Mouse (Mus musculus) ES-E14 (cell line): ENCODE data around the gene Bicral. TPM values are rescaled to one million over a fixed set of nuclear protein-coding genes. Genes with fewer than 3 reads are reported as not detected.
"Not testable (repeated sequence)": the region's sequence is repeated elsewhere in the genome, so short reads cannot be mapped to it uniquely, and the experiment has no call there.

Source experiments
- DNase-seq: peaks from one replicate; pipeline ENCODE4 v3.0.0-alpha.2; 2013; ENCODE audit warnings: low read depth, low spot score
- H3K27ac ChIP-seq: 2 replicates; pipeline ENCODE4 v1.5.1; 2012; ENCODE audit warnings: low read depth, mild to moderate bottlenecking, low read length, moderate library complexity, mixed read lengths; ENCODE audit not compliant: poor library complexity, insufficient read depth, severe bottlenecking
- H3K36me3 ChIP-seq: 2 replicates; pipeline ENCODE4 v1.6.1; 2012; ENCODE audit warnings: mild to moderate bottlenecking, low read length, moderate library complexity, mixed read lengths; ENCODE audit not compliant: control insufficient read depth, poor library complexity, insufficient read depth, severe bottlenecking
- H3K4me1 ChIP-seq, 2 experiments: fragments of 150-350 bp in 1 of 2; sonication (generic) in 1 of 2; 2 replicates each; pipeline ENCODE4 v1.6.1; 2012; ENCODE audit warnings: low read length in 2 of 2, mild to moderate bottlenecking in 1 of 2, mixed read lengths in 1 of 2; ENCODE audit not compliant: control insufficient read depth in 2 of 2, insufficient read depth in 2 of 2, poor library complexity in 1 of 2
- H3K4me3 ChIP-seq, 2 experiments: fragments of 150-350 bp in 1 of 2; sonication (generic) in 1 of 2; 2 replicates each; pipeline ENCODE4 v1.5.1; 2012; ENCODE audit warnings: low read length in 2 of 2, low read depth in 1 of 2, mild to moderate bottlenecking in 1 of 2, mixed read lengths in 1 of 2; ENCODE audit not compliant: insufficient read depth in 1 of 2, poor library complexity in 1 of 2, severe bottlenecking in 1 of 2
- H3K9ac ChIP-seq: 2 replicates; pipeline ENCODE4 v1.6.1; 2012; ENCODE audit warnings: low read depth, mild to moderate bottlenecking, low read length, mixed read lengths; ENCODE audit not compliant: poor library complexity, insufficient read depth, severe bottlenecking
- H3K9me3 ChIP-seq: fragments of 150-350 bp; sonication (generic); 2 replicates; pipeline ENCODE4 v1.6.1; 2012; ENCODE audit warnings: low read depth, mild to moderate bottlenecking, low read length; ENCODE audit not compliant: control insufficient read depth, insufficient read depth
- CHD2 ChIP-seq: IDR thresholded peaks from 2 replicates; pipeline ENCODE4 v1.6.1; 2014; ENCODE audit warnings: mild to moderate bottlenecking, low read depth, low read length, inconsistent platforms
- HCFC1 ChIP-seq: IDR thresholded peaks from 2 replicates; pipeline ENCODE4 v1.6.1; 2012; ENCODE audit warnings: low read length, inconsistent platforms, borderline replicate concordance; ENCODE audit not compliant: insufficient read depth
- MAFK ChIP-seq: IDR thresholded peaks from 2 replicates; pipeline ENCODE4 v1.6.1; 2014; ENCODE audit warnings: mild to moderate bottlenecking, low read depth, low read length, inconsistent platforms; ENCODE audit not compliant: insufficient read depth
- ZC3H11A ChIP-seq: IDR thresholded peaks from 2 replicates; pipeline ENCODE4 v1.6.1; 2012; ENCODE audit warnings: low read depth, mild to moderate bottlenecking, inconsistent platforms, low read length, borderline replicate concordance
- ZNF384 ChIP-seq: IDR thresholded peaks from 2 replicates; pipeline ENCODE4 v1.6.1; 2012; ENCODE audit warnings: low read depth, low read length, inconsistent platforms
- in situ Hi-C, 2 experiments: fragments of 600-800 bp; cut with MboI; formaldehyde crosslinking; loops; one replicate each; pipeline ENCODE4 v1.15.1; 2025; ENCODE audit warnings: low sequenced_read_pairs in 2 of 2, inconsistent platforms in 1 of 2; ENCODE audit not compliant: unreplicated experiment in 2 of 2
- total RNA-seq: library from RNA; depleted of rRNA; stranded (reverse); fragments of 300-350 nt; gene quantifications from 2 replicates; pipeline ENCODE4 v1.2.3, GENCODE M21; 2012

Gene Bicral
- total RNA-seq, 1 experiment, result 20.2 TPM

DNA sequence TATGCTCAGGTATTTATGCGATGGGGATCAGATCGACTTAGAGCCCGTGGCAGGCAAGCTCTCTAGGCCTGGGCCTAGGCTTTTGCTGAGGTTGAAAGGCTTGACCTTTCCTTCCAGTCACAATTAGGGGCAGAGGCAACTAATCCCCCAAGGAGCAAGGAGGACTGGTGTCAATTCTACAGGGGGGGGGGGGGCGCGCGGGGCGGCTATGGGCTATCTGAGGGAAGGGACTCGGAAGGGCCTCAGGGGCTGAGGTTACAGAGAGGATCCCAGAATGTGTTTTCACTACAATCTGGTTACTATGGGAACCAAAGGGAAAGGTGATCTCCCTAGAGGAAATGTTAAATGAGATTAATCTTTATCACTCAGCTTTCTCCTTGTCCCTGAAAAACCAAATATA, 60.9 kb downstream of the Bicral start:
- Histone ChIP-seq H3K27ac (peak overlapping the region; percentile 83), H3K36me3 (peaks cover 19% of the 10 kb centered on the region), H3K4me3 (0 out of 4 replicates have a peak overlapping the region, but pooled peaks of 1 of the 2 experiments have one; percentile 10), H3K9ac (peak overlapping the region; percentile 49; the same call in 1 of the 2 replicates), H3K4me1 (peaks cover 16 to 28% of the 10 kb centered on the region in 2 experiments; a peak in 3 of 4 replicates), H3K9me3 (no peaks in the 10 kb centered on the region)
- no peak for DNase-seq
- TF ChIP-seq HCFC1 (no peak), MAFK (no peak)
- in situ Hi-C loops, result no loop called here

DNA sequence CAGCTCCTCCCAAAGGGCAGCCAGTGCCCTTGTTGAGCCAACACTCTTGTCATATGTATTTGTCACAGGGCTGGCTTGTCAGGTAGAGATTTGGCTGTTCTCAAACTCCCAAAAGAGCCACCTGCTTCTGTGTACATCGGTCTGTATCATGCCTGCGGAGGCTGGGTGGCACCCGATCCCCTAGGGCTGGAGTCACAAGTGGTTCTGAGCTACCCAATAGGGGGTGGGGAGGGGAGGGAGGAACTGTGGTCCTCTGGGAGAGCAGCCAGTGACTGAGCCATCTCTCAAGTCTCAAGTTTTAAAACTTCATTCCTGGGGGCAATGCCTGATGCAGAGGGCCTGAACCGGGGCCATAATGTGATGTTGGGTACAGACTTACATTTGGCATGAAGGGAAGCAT, 61.5 kb downstream of the Bicral start:
- Histone ChIP-seq H3K36me3 (peaks cover 19% of the 10 kb centered on the region), H3K4me3 (no peak overlapping the region), H3K9ac (peak overlapping the region; percentile 49; the same call in 1 of the 2 replicates), H3K4me1 (peaks cover 20 to 26% of the 10 kb centered on the region in 2 experiments; a peak in 3 of 4 replicates), H3K27ac (peak overlapping the region; percentile 72), H3K9me3 (no peaks in the 10 kb centered on the region)
- in situ Hi-C loops, result no loop called here
- TF ChIP-seq HCFC1 (no peak), MAFK (no peak), ZNF384 (no peak)
- DNase-seq, result no peak

GRCm38 (mm10) chr17:46792963-46793362, 65.3 kb downstream of the Bicral start:
- peak; percentile 69 for DNase-seq
- Histone ChIP-seq H3K4me3 (peak overlapping the region in 1 of 2 experiments; percentile 23; a peak in 1 of 4 replicates), H3K27ac (peak overlapping the region; percentile 65; the same call in 1 of the 2 replicates), H3K36me3 (no peaks in the 10 kb centered on the region), H3K9ac (peak overlapping the region; percentile 64; the same call in 1 of the 2 replicates), H3K4me1 (peaks cover 17 to 38% of the 10 kb centered on the region in 2 experiments; a peak in 3 of 4 replicates), H3K9me3 (no peaks in the 10 kb centered on the region)
- in situ Hi-C loops, result no loop called here
- TF ChIP-seq MAFK (no peak), ZNF384 (no peak), CHD2 (no peak)

DNA sequence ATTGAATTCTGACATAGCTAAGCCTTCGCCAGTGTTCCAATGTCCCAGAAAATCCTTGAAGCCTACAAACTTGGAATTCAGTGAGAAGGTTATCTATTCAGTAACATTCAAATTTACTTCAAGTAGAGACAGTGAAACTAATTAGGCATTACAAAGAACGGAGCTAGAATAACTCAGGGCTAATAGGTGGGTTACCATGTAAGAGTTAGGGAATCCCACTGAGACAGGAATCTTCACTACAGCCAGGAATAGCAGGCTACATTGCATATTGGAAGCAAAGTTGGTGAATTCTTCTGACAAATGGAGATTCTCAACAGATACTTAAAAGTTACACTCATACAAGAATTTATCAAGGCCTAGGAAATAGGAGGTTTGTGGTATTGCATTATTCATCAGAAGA, 70.3 kb downstream of the Bicral start:
- H3K4me3 ChIP-seq, in situ Hi-C loops, DNase-seq, H3K36me3 ChIP-seq, H3K9me3 ChIP-seq, H3K27ac ChIP-seq, H3K9ac ChIP-seq: not testable (repeated sequence)
- peaks cover 10 to 16% of the 10 kb centered on the region in 2 experiments; a peak in 3 of 4 replicates for H3K4me1 ChIP-seq

- in situ Hi-C loops, result no loop called here
- Histone ChIP-seq H3K9ac (no peak overlapping the region), H3K36me3 (no peaks in the 10 kb centered on the region), H3K27ac (no peak overlapping the region), H3K4me1 (peaks cover 5 to 14% of the 10 kb centered on the region in 2 experiments; a peak in 3 of 4 replicates), H3K4me3 (no peak overlapping the region), H3K9me3 (no peaks in the 10 kb centered on the region)
- DNase-seq, result no peak
- no peak for TF ChIP-seq MAFK
- no peak for TF ChIP-seq ZC3H11A
- no peak for TF ChIP-seq CHD2
- TF ChIP-seq ZNF384, result no peak
- TF ChIP-seq HCFC1, result no peak
Observed at GRCm38 (mm10) chr17:46786952-46787351, 71.3 kb downstream of the Bicral start.
